Mouse (Mus musculus): ENCODE results near the gene Meig1. TPM values are rescaled to one million over a fixed set of nuclear protein-coding genes. Genes with fewer than 3 reads are reported as not detected.

Meig1 gene
- not detected in 2 replicates for polyA plus RNA-seq (2012; rRNA removed)

DNA sequence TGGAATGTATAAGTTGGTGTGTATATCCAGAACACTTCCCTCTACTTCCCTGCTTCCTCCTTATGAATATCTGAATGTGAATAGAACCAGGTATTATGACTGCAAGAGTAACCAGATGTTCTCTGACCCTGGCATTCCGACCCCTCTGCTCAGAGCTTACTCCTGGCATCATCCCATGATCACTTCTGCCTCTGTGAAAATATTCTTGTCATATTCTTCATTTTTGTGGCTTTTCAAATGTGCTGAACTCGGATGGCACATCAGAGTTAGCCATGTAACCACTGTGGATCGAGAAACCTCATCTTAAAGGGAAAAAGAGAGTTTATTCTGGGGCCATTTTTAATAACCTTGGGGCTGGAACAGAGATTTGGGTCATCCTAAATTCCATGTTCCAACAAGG is at the start of gene Meig1:
Gene Meig1 (minus strand): TSS at position 101 of the 400 bp plus-strand sequence.
- H3K27ac ChIP-seq (ENCODE audit: insufficient read depth, low read length), result peak within 1 kb of the TSS; percentile 66; the same call in 1 of the 2 replicates
- peaks cover 2% of the 10 kb centered on the region; the same call in 1 of the 2 replicates for H3K4me1 ChIP-seq (ENCODE audit: control insufficient read depth, insufficient read depth, insufficient read length)
- DNase-seq (ENCODE audit: low read depth in 1 of 2, low spot score in 2 of 2), result no peak
- WGBS, result 80% methylated on average over 3 of the region's 3 CpGs
- no peak within 1 kb of the TSS for H3K4me3 ChIP-seq (ENCODE audit: extremely low read depth, insufficient read depth, insufficient read length)
- TF ChIP-seq CTCF (IDR thresholded peaks at IDR 0.05; ENCODE audit: extremely low read depth, insufficient read depth, insufficient read length, insufficient replicate concordance), result no peak
- no peak for TF ChIP-seq POLR2A (IDR thresholded peaks at IDR 0.05; ENCODE audit: low read depth, low read length)
- no peaks in the 10 kb centered on the region for H3K27me3 ChIP-seq (ENCODE audit: control insufficient read depth, insufficient read depth, low read length)
- H3K36me3 ChIP-seq (ENCODE audit: control insufficient read depth, insufficient read depth, low read length), result no peaks in the 10 kb centered on the region; the same call in 1 of the 2 replicates

GRCm38 (mm10) chr2:3456590-3456989 is 34.1 kb upstream of the Meig1 start:
- Histone ChIP-seq H3K4me3 (ENCODE audit: extremely low read depth, insufficient read depth, insufficient read length) (no peak overlapping the region), H3K4me1 (ENCODE audit: control insufficient read depth, insufficient read depth, insufficient read length) (no peaks in the 10 kb centered on the region), H3K27me3 (ENCODE audit: control insufficient read depth, insufficient read depth, low read length) (no peaks in the 10 kb centered on the region), H3K36me3 (ENCODE audit: control insufficient read depth, insufficient read depth, low read length) (peaks cover 23% of the 10 kb centered on the region), H3K27ac (ENCODE audit: insufficient read depth, low read length) (no peak overlapping the region)
- TF ChIP-seq POLR2A (IDR thresholded peaks at IDR 0.05; ENCODE audit: low read depth, low read length), result no peak
- TF ChIP-seq CTCF (IDR thresholded peaks at IDR 0.05; ENCODE audit: extremely low read depth, insufficient read depth, insufficient read length, insufficient replicate concordance), result no peak
- no peak for DNase-seq (ENCODE audit: low read depth in 1 of 2, low spot score in 2 of 2)
- WGBS, result 93% methylated on average over 4 of the region's 4 CpGs

DNA sequence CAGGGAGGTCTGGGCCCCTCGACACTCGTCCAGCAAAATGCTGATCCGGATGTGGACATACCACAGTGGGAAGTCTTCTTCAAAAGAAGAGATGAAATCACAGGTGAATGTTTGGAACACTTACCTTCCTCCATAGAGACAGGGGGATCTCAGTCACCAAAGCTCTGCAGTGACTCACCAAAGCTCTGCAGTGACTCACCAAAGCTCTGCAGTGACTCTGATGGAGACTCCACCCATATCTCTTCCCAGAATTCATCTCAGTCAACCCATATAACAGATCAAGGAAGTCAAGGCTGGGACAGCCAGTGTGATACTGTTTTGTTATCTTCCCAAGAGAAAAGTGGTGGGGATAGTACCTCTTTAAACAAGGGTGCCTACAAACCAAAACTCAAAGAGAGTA is 30.6 kb upstream of the Meig1 start:
- Histone ChIP-seq H3K27ac (ENCODE audit: insufficient read depth, low read length) (no peak overlapping the region), H3K36me3 (ENCODE audit: control insufficient read depth, insufficient read depth, low read length) (peaks cover 30% of the 10 kb centered on the region), H3K4me1 (ENCODE audit: control insufficient read depth, insufficient read depth, insufficient read length) (no peaks in the 10 kb centered on the region), H3K27me3 (ENCODE audit: control insufficient read depth, insufficient read depth, low read length) (no peaks in the 10 kb centered on the region), H3K4me3 (ENCODE audit: extremely low read depth, insufficient read depth, insufficient read length) (no peak overlapping the region)
- 95% methylated on average over 3 of the region's 3 CpGs for WGBS
- no peak for TF ChIP-seq POLR2A (IDR thresholded peaks at IDR 0.05; ENCODE audit: low read depth, low read length)
- TF ChIP-seq CTCF (IDR thresholded peaks at IDR 0.05; ENCODE audit: extremely low read depth, insufficient read depth, insufficient read length, insufficient replicate concordance), result no peak
- no peak for DNase-seq (ENCODE audit: low read depth in 1 of 2, low spot score in 2 of 2)

- no peak overlapping the region for H3K27ac ChIP-seq (ENCODE audit: insufficient read depth, low read length)
- H3K27me3 ChIP-seq (ENCODE audit: control insufficient read depth, insufficient read depth, low read length), result no peaks in the 10 kb centered on the region
- DNase-seq (ENCODE audit: low read depth in 1 of 2, low spot score in 2 of 2), result no peak
- H3K36me3 ChIP-seq (ENCODE audit: control insufficient read depth, insufficient read depth, low read length), result peaks cover 31% of the 10 kb centered on the region
- TF ChIP-seq POLR2A (IDR thresholded peaks at IDR 0.05; ENCODE audit: low read depth, low read length), result no peak
- no peak for TF ChIP-seq CTCF (IDR thresholded peaks at IDR 0.05; ENCODE audit: extremely low read depth, insufficient read depth, insufficient read length, insufficient replicate concordance)
- H3K4me1 ChIP-seq (ENCODE audit: control insufficient read depth, insufficient read depth, insufficient read length), result no peaks in the 10 kb centered on the region
- 92% methylated on average over 2 of the region's 2 CpGs for WGBS
- H3K4me3 ChIP-seq (ENCODE audit: extremely low read depth, insufficient read depth, insufficient read length), result no peak overlapping the region
These were observed 27.0 kb upstream of the Meig1 start for GRCm38 (mm10) chr2:3449431-3449830.

GRCm38 (mm10) chr2:3445984-3446383 is 23.5 kb upstream of the Meig1 start:
- peaks cover 31% of the 10 kb centered on the region for H3K36me3 ChIP-seq (ENCODE audit: control insufficient read depth, insufficient read depth, low read length)
- no peak overlapping the region for H3K4me3 ChIP-seq (ENCODE audit: extremely low read depth, insufficient read depth, insufficient read length)
- H3K4me1 ChIP-seq (ENCODE audit: control insufficient read depth, insufficient read depth, insufficient read length), result no peaks in the 10 kb centered on the region
- no peak for DNase-seq (ENCODE audit: low read depth in 1 of 2, low spot score in 2 of 2)
- TF ChIP-seq POLR2A (IDR thresholded peaks at IDR 0.05; ENCODE audit: low read depth, low read length), result no peak
- TF ChIP-seq CTCF (IDR thresholded peaks at IDR 0.05; ENCODE audit: extremely low read depth, insufficient read depth, insufficient read length, insufficient replicate concordance), result no peak
- no peak overlapping the region for H3K27ac ChIP-seq (ENCODE audit: insufficient read depth, low read length)
- 90% methylated on average over 4 of the region's 4 CpGs for WGBS
- H3K27me3 ChIP-seq (ENCODE audit: control insufficient read depth, insufficient read depth, low read length), result no peaks in the 10 kb centered on the region

DNA sequence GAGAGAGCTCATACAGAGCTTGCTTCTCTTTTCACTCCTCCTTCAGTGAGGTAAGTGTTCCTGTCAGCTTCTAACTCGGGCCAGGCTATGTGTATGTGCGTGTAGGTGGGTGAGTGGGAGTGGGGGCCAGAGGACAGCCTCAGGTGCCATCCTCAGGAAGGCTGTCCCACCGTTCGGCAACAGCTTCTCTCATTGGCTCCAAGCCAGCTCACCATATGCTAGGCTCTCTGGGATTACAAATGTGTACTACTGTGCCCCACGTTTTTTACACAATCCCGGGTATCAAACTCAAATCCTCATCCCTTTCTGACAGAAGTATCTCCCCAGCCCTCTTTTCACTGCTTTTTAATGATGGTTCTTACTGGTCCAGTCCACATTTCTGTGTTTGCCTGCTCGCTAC is 21.8 kb upstream of the Meig1 start:
- DNase-seq (ENCODE audit: low read depth in 1 of 2, low spot score in 2 of 2), result no peak
- Histone ChIP-seq H3K27me3 (ENCODE audit: control insufficient read depth, insufficient read depth, low read length) (no peaks in the 10 kb centered on the region), H3K4me3 (ENCODE audit: extremely low read depth, insufficient read depth, insufficient read length) (no peak overlapping the region), H3K27ac (ENCODE audit: insufficient read depth, low read length) (no peak overlapping the region), H3K4me1 (ENCODE audit: control insufficient read depth, insufficient read depth, insufficient read length) (no peaks in the 10 kb centered on the region), H3K36me3 (ENCODE audit: control insufficient read depth, insufficient read depth, low read length) (peaks cover 30% of the 10 kb centered on the region)
- 90% methylated on average over 7 of the region's 7 CpGs for WGBS
- no peak for TF ChIP-seq POLR2A (IDR thresholded peaks at IDR 0.05; ENCODE audit: low read depth, low read length)
- no peak for TF ChIP-seq CTCF (IDR thresholded peaks at IDR 0.05; ENCODE audit: extremely low read depth, insufficient read depth, insufficient read length, insufficient replicate concordance)

GRCm38 (mm10) chr2:3437956-3438355 is 15.5 kb upstream of the Meig1 start:
- Histone ChIP-seq H3K4me1 (ENCODE audit: control insufficient read depth, insufficient read depth, insufficient read length) (no peaks in the 10 kb centered on the region), H3K4me3 (ENCODE audit: extremely low read depth, insufficient read depth, insufficient read length) (no peak overlapping the region), H3K27me3 (ENCODE audit: control insufficient read depth, insufficient read depth, low read length) (no peaks in the 10 kb centered on the region), H3K36me3 (ENCODE audit: control insufficient read depth, insufficient read depth, low read length) (peaks cover 32% of the 10 kb centered on the region), H3K27ac (ENCODE audit: insufficient read depth, low read length) (no peak overlapping the region)
- TF ChIP-seq CTCF (IDR thresholded peaks at IDR 0.05; ENCODE audit: extremely low read depth, insufficient read depth, insufficient read length, insufficient replicate concordance) (no peak), POLR2A (IDR thresholded peaks at IDR 0.05; ENCODE audit: low read depth, low read length) (no peak)
- no peak for DNase-seq (ENCODE audit: low read depth in 1 of 2, low spot score in 2 of 2)
- WGBS, result 92% methylated on average over 7 of the region's 7 CpGs
